Mouse (Mus musculus): ENCODE data around the gene Hoxc13. TPM values are rescaled to one million over a fixed set of nuclear protein-coding genes. Genes with fewer than 3 reads are reported as not detected.

Gene Hoxc13
- polyA plus RNA-seq, 1 experiment from 2014 or later, result 3.8 TPM

DNA sequence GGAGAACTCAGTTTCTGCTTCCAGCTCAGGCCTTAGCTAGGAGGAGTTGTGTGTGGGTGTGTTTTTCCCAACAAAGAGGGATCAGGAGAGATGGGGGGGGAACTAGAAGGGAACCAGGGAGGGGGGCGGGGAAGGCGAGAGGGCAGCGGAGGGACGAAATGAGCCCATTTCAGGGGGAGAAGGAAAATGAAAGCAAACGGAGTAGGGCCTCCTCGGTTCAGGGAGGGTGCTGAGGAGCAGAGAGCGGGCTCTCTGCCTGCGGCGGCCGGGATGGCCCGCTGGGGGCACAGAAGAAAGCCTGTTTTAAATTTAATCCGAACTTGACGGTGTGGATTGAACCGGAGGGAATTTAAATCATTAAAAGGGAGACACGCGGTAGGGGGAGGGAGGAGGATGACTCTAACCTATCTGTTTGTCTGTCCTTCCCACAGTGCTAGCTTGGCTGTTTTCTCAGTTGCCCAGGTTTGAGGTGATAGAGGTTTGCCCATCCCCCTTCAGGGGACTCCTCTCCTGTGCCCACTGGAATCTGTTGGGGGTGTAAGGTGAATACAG lies 56.6 kb downstream of the Hoxc13 start:
- ATAC-seq (ENCODE audit: low FRiP score, low read depth), result no peak
- peaks cover 35% of the 10 kb centered on the region for H3K4me1 ChIP-seq
- H3K36me3 ChIP-seq, result no peaks in the 10 kb centered on the region
- H3K4me3 ChIP-seq, result peak overlapping the region; percentile 38
- peak overlapping the region; percentile 60 for H3K9ac ChIP-seq
- H3K4me2 ChIP-seq (replicated peaks), result peak overlapping the region; percentile 59
- no peak overlapping the region for H3K27ac ChIP-seq
- no peaks in the 10 kb centered on the region for H3K9me3 ChIP-seq
- peaks cover 100% of the 10 kb centered on the region for H3K27me3 ChIP-seq
- WGBS, result 6% methylated on average over 16 of the region's 16 CpGs

Small RNAs within 50 kb of the gene (microRNA-seq; reads per million reads assigned to microRNA genes)
- 918 reads per million, percentile 74 among the genes with 10 or more reads in this experiment for gene Mir196a-2

Other genes starting within 250 kb of the Hoxc13 start
- gene Atp5g2, start 248.8 kb upstream of the Hoxc13 start, polyA plus RNA-seq (2015; fragmentation: Nextera tagmentation; extraction: Ambion mirVana), result 54.7 and 65.5 TPM in 2 replicates
- 57.7 and 58.3 TPM in 2 replicates for gene Calcoco1, start 198.9 kb upstream of the Hoxc13 start, polyA plus RNA-seq (2015; fragmentation: Nextera tagmentation; extraction: Ambion mirVana)
- 2.8 and 3.1 TPM in 2 replicates for gene Hoxc12, start 15.7 kb downstream of the Hoxc13 start, polyA plus RNA-seq (2015; fragmentation: Nextera tagmentation; extraction: Ambion mirVana)
- gene Hoxc11, start 33.3 kb downstream of the Hoxc13 start, polyA plus RNA-seq (2015; fragmentation: Nextera tagmentation; extraction: Ambion mirVana), result 2.1 and 2.6 TPM in 2 replicates
- 11.0 and 11.3 TPM in 2 replicates for gene Hoxc10, start 45.7 kb downstream of the Hoxc13 start, polyA plus RNA-seq (2015; fragmentation: Nextera tagmentation; extraction: Ambion mirVana)
- 5.2 and 6.7 TPM in 2 replicates for gene Hoxc5, start 46.3 kb downstream of the Hoxc13 start, polyA plus RNA-seq (2015; fragmentation: Nextera tagmentation; extraction: Ambion mirVana)
- gene Hoxc9, start 55.3 kb downstream of the Hoxc13 start, polyA plus RNA-seq (2015; fragmentation: Nextera tagmentation; extraction: Ambion mirVana), result 1.7 and 2.1 TPM in 2 replicates
- gene Hoxc8, start 69.5 kb downstream of the Hoxc13 start, polyA plus RNA-seq (2015; fragmentation: Nextera tagmentation; extraction: Ambion mirVana), result 2.7 and 3.0 TPM in 2 replicates
- gene Hoxc6, start 77.2 kb downstream of the Hoxc13 start, polyA plus RNA-seq (2015; fragmentation: Nextera tagmentation; extraction: Ambion mirVana), result 2.5 and 2.8 TPM in 2 replicates
- gene Hoxc4, start 97.8 kb downstream of the Hoxc13 start, polyA plus RNA-seq (2015; fragmentation: Nextera tagmentation; extraction: Ambion mirVana), result 4.8 and 4.9 TPM in 2 replicates
- 15.6 and 16.7 TPM in 2 replicates for gene Smug1, start 246.0 kb downstream of the Hoxc13 start, polyA plus RNA-seq (2015; fragmentation: Nextera tagmentation; extraction: Ambion mirVana)

Data from limb, embryonic 13.5 days (tissue).